Mouse (Mus musculus): ENCODE results near the gene P4hb.

- TF ChIP-seq REST (IDR thresholded peaks at IDR 0.05; ENCODE audit: insufficient read depth, insufficient read length) (no peak), USF1 (IDR thresholded peaks at IDR 0.05; ENCODE audit: low read depth) (no peak), E2F4 (IDR thresholded peaks at IDR 0.05; ENCODE audit: insufficient read depth) (no peak), CEBPB (IDR thresholded peaks at IDR 0.05; ENCODE audit: insufficient read depth, poor library complexity, severe bottlenecking) (no peak), POLR2AphosphoS2 (IDR thresholded peaks at IDR 0.05; ENCODE audit: insufficient read length, low read depth) (no peak), POLR2A (IDR thresholded peaks at IDR 0.05; ENCODE audit: insufficient read length, low read depth) (no peak), TCF12 (IDR thresholded peaks at IDR 0.05; ENCODE audit: insufficient read depth, poor library complexity, severe bottlenecking) (no peak)
Observed at GRCm38 (mm10) chr11:120542376-120542775, 30.7 kb downstream of the P4hb start.
